Mouse (Mus musculus) CD4-positive helper T cell, adult 2 months (primary cell): ENCODE measurements around the gene Bbs4.

Source experiments
- DNase-seq: peaks from one replicate; pipeline ENCODE4 v3.0.0-alpha.2; 2012; ENCODE audit warnings: low read depth, missing footprints, low spot score

Gene Bbs4

GRCm38 (mm10) chr9:59292493-59292875, 60.8 kb downstream of the Bbs4 start:
- peak; percentile 21 for DNase-seq

- no peak for DNase-seq
Measured at GRCm38 (mm10) chr9:59291688-59292492, 61.4 kb downstream of the Bbs4 start.

- peak; percentile 99 for DNase-seq
Measured at GRCm38 (mm10) chr9:59290957-59291687, 62.2 kb downstream of the Bbs4 start, which contains the start of gene Adpgk. Gene Adpgk (plus strand): TSS chr9:59291558.

GRCm38 (mm10) chr9:59289529-59290115, 63.7 kb downstream of the Bbs4 start:
- DNase-seq, result no peak

GRCm38 (mm10) chr9:59288685-59289410, 64.5 kb downstream of the Bbs4 start:
- no peak for DNase-seq

GRCm38 (mm10) chr9:59288058-59288457, 65.2 kb downstream of the Bbs4 start:
- DNase-seq, result no peak

- DNase-seq, result no peak
Measured at GRCm38 (mm10) chr9:59285614-59286013, 67.7 kb downstream of the Bbs4 start.

- DNase-seq, result no peak
Measured at GRCm38 (mm10) chr9:59282683-59282986, 70.7 kb downstream of the Bbs4 start.

- peak; percentile 80 for DNase-seq
Measured at GRCm38 (mm10) chr9:59281871-59282682, 71.2 kb downstream of the Bbs4 start.

- no peak for DNase-seq
Measured at GRCm38 (mm10) chr9:59280888-59281287, 72.4 kb downstream of the Bbs4 start.

GRCm38 (mm10) chr9:59278694-59279093, 74.6 kb downstream of the Bbs4 start:
- no peak for DNase-seq

- DNase-seq, result no peak
Measured at GRCm38 (mm10) chr9:59278199-59278598, 75.1 kb downstream of the Bbs4 start.

- no peak for DNase-seq
Measured at GRCm38 (mm10) chr9:59274846-59275455, 78.4 kb downstream of the Bbs4 start.

GRCm38 (mm10) chr9:59273199-59273598, 80.1 kb downstream of the Bbs4 start:
- DNase-seq, result no peak
